Mouse (Mus musculus) heart, adult 2 months (tissue): Measurements from ENCODE around the gene Acot8. TPM values are rescaled to one million over a fixed set of nuclear protein-coding genes. Genes with fewer than 3 reads are reported as not detected.

Experiments
- DNase-seq, 2 experiments: peaks; one replicate each; pipeline ENCODE4 v3.0.0; 2021
- H3K27ac ChIP-seq: fragments of 200-600 bp; 2 replicates; pipeline ENCODE4 v1.8.1; 2022
- H3K27me3 ChIP-seq: fragments of 200-500 bp; 2 replicates; pipeline ENCODE4 v1.6.1; 2012; ENCODE audit warnings: mild to moderate bottlenecking, low read length, inconsistent platforms, mixed read lengths; ENCODE audit not compliant: control insufficient read depth, insufficient read depth
- H3K36me3 ChIP-seq: fragments of 200-500 bp; 2 replicates; pipeline ENCODE4 v1.6.1; 2012; ENCODE audit warnings: low read length, inconsistent platforms; ENCODE audit not compliant: control insufficient read depth, insufficient read depth
- H3K4me1 ChIP-seq: fragments of 200-500 bp; 2 replicates; pipeline ENCODE4 v1.6.1; 2011; ENCODE audit warnings: low read length; ENCODE audit not compliant: control insufficient read depth, insufficient read depth
- H3K4me3 ChIP-seq: fragments of 200-600 bp; 2 replicates; pipeline ENCODE4 v1.8.1; 2022
- H3K79me2 ChIP-seq: fragments of 200-500 bp; replicated peaks from 2 replicates; pipeline ENCODE4 v1.6.1; 2012; ENCODE audit warnings: mild to moderate bottlenecking, inconsistent platforms, low read length, moderate library complexity, mixed read lengths; ENCODE audit not compliant: control insufficient read depth, insufficient read depth
- H3K9ac ChIP-seq: fragments of 200-500 bp; 2 replicates; pipeline ENCODE4 v1.6.1; 2012; ENCODE audit warnings: low read depth, mild to moderate bottlenecking, control low read depth, inconsistent platforms, low read length, mixed read lengths
- CTCF ChIP-seq: fragments of 200-600 bp; IDR thresholded peaks from 2 replicates; pipeline ENCODE4 v1.8.1; 2022; ENCODE audit warnings: antibody characterized with exemption, mild to moderate bottlenecking, moderate library complexity
- EP300 ChIP-seq: fragments of 200-500 bp; IDR thresholded peaks from 2 replicates; pipeline ENCODE4 v1.6.1; 2011; ENCODE audit warnings: low read depth, low read length, control low read depth; ENCODE audit not compliant: insufficient read depth
- POLR2A ChIP-seq: fragments of 200-500 bp; IDR thresholded peaks from 2 replicates; pipeline ENCODE4 v1.6.1; 2011; ENCODE audit warnings: mild to moderate bottlenecking, low read depth, low read length, control low read depth; ENCODE audit not compliant: insufficient read depth
- WGBS: fragments of 180-500 bp; shearing (Covaris S2); methylation state at CpG from one replicate; pipeline ENCODE4 v1.1.7; 2018; 5-methylcytosine and 5-hydroxymethylcytosine counted together
- intact Hi-C: fragments of 180-260 bp; cut with DNase I; formaldehyde crosslinking; loops from one replicate; pipeline ENCODE4 v1.15.1; 2025
- polyA plus RNA-seq: library from polyadenylated mRNA; depleted of rRNA; stranded (reverse); fragments of >200 nt; gene quantifications from 2 replicates; pipeline ENCODE4 v1.2.3, GENCODE M21; 2012
- total RNA-seq, 2 experiments: library from RNA; stranded (reverse); gene quantifications; 2 replicates each; pipeline ENCODE4 v1.2.3; 2021

Gene Acot8
- total and polyA plus RNA-seq, 3 experiments: 13.3 to 19.1 (median 14.0) TPM

DNA sequence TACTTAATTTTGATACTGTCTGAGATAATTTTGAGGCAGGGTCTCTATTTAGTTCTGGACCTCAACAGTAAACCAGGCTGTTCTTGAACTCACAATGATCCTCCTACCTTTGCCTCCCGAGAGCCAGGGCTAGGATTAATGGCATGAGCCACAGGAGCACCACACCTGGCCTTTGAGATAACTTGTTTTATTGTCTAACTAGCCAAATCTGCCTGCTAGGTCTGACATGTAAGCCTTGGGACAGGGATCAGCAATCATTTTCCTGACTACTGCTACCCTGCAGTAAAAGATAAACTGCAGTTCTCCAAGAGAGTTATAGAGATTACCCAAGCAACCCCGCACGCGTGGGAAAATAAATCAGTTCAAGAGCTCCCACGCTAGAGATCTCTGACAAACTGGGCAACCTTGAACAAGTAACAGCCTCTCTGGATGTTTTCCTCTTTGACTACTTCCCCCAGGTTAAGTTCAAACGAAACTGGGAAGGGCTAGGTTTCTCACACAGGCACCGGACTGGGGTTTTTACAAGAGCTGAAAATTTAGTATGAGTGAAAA, 19.7 kb downstream of the Acot8 start:
- peak overlapping the region; percentile 88 for H3K4me3 ChIP-seq
- no peak for TF ChIP-seq CTCF
- no peak for TF ChIP-seq EP300
- no peak for TF ChIP-seq POLR2A
- 7% methylated on average over 7 of the region's 7 CpGs for WGBS
- H3K9ac ChIP-seq: peak overlapping the region; percentile 97
- no peaks in the 10 kb centered on the region for H3K79me2 ChIP-seq
- H3K27ac ChIP-seq: peak overlapping the region; percentile 94
- intact Hi-C loops: loop anchor here (5.0 kb wide), 1 partner anchor 38 kb away; the partner anchor contains the start of genes Dnttip1 and Wfdc3
- DNase-seq: peak in 1 of 2 experiments; percentile 28
- peaks cover 12% of the 10 kb centered on the region for H3K4me1 ChIP-seq
- peaks cover 3% of the 10 kb centered on the region; the same call in 1 of the 2 replicates for H3K36me3 ChIP-seq
- H3K27me3 ChIP-seq: no peaks in the 10 kb centered on the region

- DNase-seq: no peak
- 80% methylated on average over 7 of the region's 7 CpGs for WGBS
Observed at GRCm38 (mm10) chr2:164783926-164784581, 20.6 kb downstream of the Acot8 start.

GRCm38 (mm10) chr2:164781876-164782275, 22.8 kb downstream of the Acot8 start:
- DNase-seq: no peak

More at GRCm38 (mm10) chr2:164783926-164784581, 20.6 kb downstream of the Acot8 start:
- Histone ChIP-seq H3K4me3 (no peak overlapping the region), H3K4me1 (peaks cover 12% of the 10 kb centered on the region), H3K79me2 (no peaks in the 10 kb centered on the region), H3K36me3 (peaks cover 3% of the 10 kb centered on the region; the same call in 1 of the 2 replicates), H3K9ac (no peak overlapping the region), H3K27me3 (no peaks in the 10 kb centered on the region), H3K27ac (no peak overlapping the region)
- intact Hi-C loops: no loop called here
- TF ChIP-seq CTCF (peak; percentile 53), EP300 (no peak)

DNA sequence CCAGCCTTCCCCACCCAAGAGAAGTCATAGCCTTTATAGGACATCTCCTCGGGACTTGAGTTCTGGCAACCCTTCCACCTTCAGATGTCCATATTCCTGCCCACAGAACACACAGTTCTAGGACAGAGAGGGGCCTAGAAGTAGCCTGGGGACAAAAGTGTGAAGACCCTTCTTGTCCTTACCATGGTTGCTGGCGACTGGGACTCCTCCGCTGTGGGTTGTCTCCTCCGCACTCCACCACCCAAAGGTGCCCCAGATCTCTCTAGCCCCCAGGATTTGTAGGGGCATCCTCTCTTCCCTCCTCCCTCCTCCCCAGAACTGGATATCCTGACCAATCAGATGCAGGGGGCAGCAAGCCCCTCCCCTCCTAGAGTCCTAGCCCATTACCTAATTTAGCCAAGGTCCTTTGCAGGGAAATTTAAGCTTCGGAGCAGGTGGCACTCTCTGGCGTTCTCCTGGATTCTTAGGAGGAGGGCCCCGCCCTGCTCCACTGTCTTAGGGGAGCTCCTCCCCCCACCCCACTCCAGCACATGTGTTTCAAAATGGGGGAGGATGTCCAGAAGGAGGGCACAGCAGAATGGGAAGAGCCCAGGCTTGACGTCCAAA, 25.1 kb downstream of the Acot8 start, which contains the start of gene Tnnc2:
Gene Tnnc2 (minus strand): TSS at position 487 of the 606 bp plus-strand sequence.
- WGBS: 71% methylated on average over 8 of the region's 8 CpGs
- Histone ChIP-seq H3K9ac (no peak within 1 kb of the TSS), H3K27ac (no peak within 1 kb of the TSS), H3K4me3 (no peak within 1 kb of the TSS), H3K4me1 (no peaks in the 10 kb centered on the region; the same call in 1 of the 2 replicates), H3K27me3 (no peaks in the 10 kb centered on the region), H3K79me2 (no peaks in the 10 kb centered on the region), H3K36me3 (no peaks in the 10 kb centered on the region)
- TF ChIP-seq EP300 (no peak), POLR2A (no peak), CTCF (no peak)
- DNase-seq: no peak
- intact Hi-C loops: no loop called here

More at GRCm38 (mm10) chr2:164781876-164782275, 22.8 kb downstream of the Acot8 start:
- Histone ChIP-seq H3K36me3 (no peaks in the 10 kb centered on the region), H3K4me3 (no peak overlapping the region), H3K79me2 (no peaks in the 10 kb centered on the region), H3K27me3 (no peaks in the 10 kb centered on the region), H3K27ac (no peak overlapping the region), H3K4me1 (peaks cover 7% of the 10 kb centered on the region), H3K9ac (no peak overlapping the region)
- intact Hi-C loops: no loop called here
- 66% methylated on average over 4 of the region's 4 CpGs for WGBS
- no peak for TF ChIP-seq CTCF
- no peak for TF ChIP-seq POLR2A
- TF ChIP-seq EP300: no peak

- DNase-seq: no peak
- Histone ChIP-seq H3K4me1 (no peaks in the 10 kb centered on the region; the same call in 1 of the 2 replicates), H3K27me3 (no peaks in the 10 kb centered on the region), H3K27ac (no peak overlapping the region), H3K79me2 (no peaks in the 10 kb centered on the region), H3K36me3 (no peaks in the 10 kb centered on the region), H3K4me3 (no peak overlapping the region), H3K9ac (no peak overlapping the region)
- 44% methylated on average over 7 of the region's 7 CpGs for WGBS
- intact Hi-C loops: no loop called here
- no peak for TF ChIP-seq EP300
- TF ChIP-seq CTCF: no peak
- TF ChIP-seq POLR2A: no peak
Observed at GRCm38 (mm10) chr2:164778809-164779208, 25.9 kb downstream of the Acot8 start.

DNA sequence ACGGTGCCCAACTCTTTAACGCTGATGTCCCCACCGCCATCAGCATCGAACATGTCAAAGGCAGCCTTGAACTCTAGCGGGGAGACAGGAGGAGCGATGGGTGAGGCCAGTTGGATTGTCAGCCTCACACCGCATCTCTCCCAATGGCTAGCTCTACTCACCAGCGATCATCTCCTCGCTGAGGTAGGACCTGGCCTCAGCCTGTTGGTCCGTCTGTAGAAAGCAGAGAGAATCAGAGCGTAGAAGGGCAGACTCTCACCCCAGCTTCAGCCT, 26.7 kb downstream of the Acot8 start:
- Histone ChIP-seq H3K4me3 (no peak overlapping the region), H3K79me2 (no peaks in the 10 kb centered on the region), H3K36me3 (no peaks in the 10 kb centered on the region), H3K27me3 (no peaks in the 10 kb centered on the region), H3K4me1 (no peaks in the 10 kb centered on the region; the same call in 1 of the 2 replicates), H3K27ac (no peak overlapping the region), H3K9ac (no peak overlapping the region)
- WGBS: 89% methylated on average over 11 of the region's 11 CpGs
- DNase-seq: no peak
- intact Hi-C loops: no loop called here
- TF ChIP-seq CTCF: no peak
- no peak for TF ChIP-seq EP300
- TF ChIP-seq POLR2A: no peak
